Mouse (Mus musculus) myocyte (in vitro differentiated cells): ENCODE measurements around the gene Acmsd. TPM values are rescaled to one million over a fixed set of nuclear protein-coding genes. Genes with fewer than 3 reads are reported as not detected.

Source experiments
- H3K27me3 ChIP-seq: one replicate; pipeline ENCODE4 v1.6.1; 2011; ENCODE audit not compliant: control insufficient read depth, insufficient read depth, insufficient read length
- H3K36me3 ChIP-seq: one replicate; pipeline ENCODE4 v1.6.1; 2011; ENCODE audit not compliant: control insufficient read depth, insufficient read depth
- H3K4me2 ChIP-seq: one replicate; pipeline ENCODE4 v1.6.1; 2011; ENCODE audit warnings: low read depth, control low read depth
- H3K4me3 ChIP-seq: one replicate; pipeline ENCODE4 v1.5.1; 2011; ENCODE audit warnings: mild to moderate bottlenecking, control low read depth, moderate library complexity
- H3K79me2 ChIP-seq: one replicate; pipeline ENCODE4 v1.6.1; 2011; ENCODE audit not compliant: control insufficient read depth, insufficient read depth
- H3ac ChIP-seq: one replicate; pipeline ENCODE4 v1.6.1; 2011; ENCODE audit not compliant: control insufficient read depth, insufficient read length
- CEBPB ChIP-seq: IDR thresholded peaks from 2 replicates; pipeline ENCODE4 v1.6.1; 2011; ENCODE audit warnings: mild to moderate bottlenecking, moderate library complexity; ENCODE audit not compliant: poor library complexity, insufficient read depth, severe bottlenecking
- E2F4 ChIP-seq: IDR thresholded peaks from one replicate; pipeline ENCODE4 v1.6.1; 2011; ENCODE audit warnings: mild to moderate bottlenecking, control low read depth, moderate library complexity; ENCODE audit not compliant: insufficient read depth
- MAX ChIP-seq: IDR thresholded peaks from one replicate; pipeline ENCODE4 v1.6.1; 2011; ENCODE audit warnings: low read depth, mild to moderate bottlenecking, control low read depth
- MYOD1 ChIP-seq, 3 experiments: IDR thresholded peaks; one replicate each; pipeline ENCODE4 v1.6.1; 2011; ENCODE audit warnings: control low read depth in 2 of 3, low read depth in 2 of 3, mild to moderate bottlenecking in 2 of 3, moderate library complexity in 1 of 3; ENCODE audit not compliant: insufficient read length in 2 of 3, control insufficient read depth in 1 of 3
- MYOG ChIP-seq, 3 experiments: IDR thresholded peaks; one replicate each; pipeline ENCODE4 v1.6.1; 2011; ENCODE audit warnings: control low read depth in 2 of 3, low read depth in 2 of 3, mild to moderate bottlenecking in 2 of 3; ENCODE audit not compliant: insufficient read length in 2 of 3, control insufficient read depth in 1 of 3, insufficient read depth in 1 of 3
- POLR2A ChIP-seq: IDR thresholded peaks from one replicate; pipeline ENCODE4 v1.6.1; 2011; ENCODE audit warnings: low read depth, mild to moderate bottlenecking, control low read depth, moderate library complexity; ENCODE audit not compliant: insufficient read length
- POLR2AphosphoS2 ChIP-seq: IDR thresholded peaks from one replicate; pipeline ENCODE4 v1.6.1; 2011; ENCODE audit warnings: low read depth, control low read depth; ENCODE audit not compliant: insufficient read length
- REST ChIP-seq: IDR thresholded peaks from one replicate; pipeline ENCODE4 v1.6.1; 2011; ENCODE audit warnings: mild to moderate bottlenecking, control low read depth, moderate library complexity; ENCODE audit not compliant: insufficient read depth, insufficient read length
- SRF ChIP-seq: IDR thresholded peaks from one replicate; pipeline ENCODE4 v1.6.1; 2011; ENCODE audit warnings: low read depth; ENCODE audit not compliant: control insufficient read depth, insufficient read length
- TCF12 ChIP-seq: IDR thresholded peaks from one replicate; pipeline ENCODE4 v1.6.1; 2011; ENCODE audit warnings: mild to moderate bottlenecking, control low read depth; ENCODE audit not compliant: poor library complexity, insufficient read depth, severe bottlenecking
- TCF3 ChIP-seq: IDR thresholded peaks from one replicate; pipeline ENCODE4 v1.6.1; 2011; ENCODE audit warnings: low read depth, control low read depth; ENCODE audit not compliant: insufficient read length
- USF1 ChIP-seq: IDR thresholded peaks from one replicate; pipeline ENCODE4 v1.6.1; 2011; ENCODE audit warnings: low read depth, mild to moderate bottlenecking, control low read depth, moderate library complexity
- polyA plus RNA-seq: library from polyadenylated mRNA; unstranded; fragments of >200 nt; fragmentation: generic; extraction: Trizol; gene quantifications from one replicate; pipeline ENCODE4 v1.2.1, GENCODE M21; 2012; ENCODE audit warnings: missing spikeins

The Acmsd gene
- polyA plus RNA-seq, 1 experiment, result not detected

GRCm38 (mm10) chr1:127808671-127809070, 79.5 kb downstream of the Acmsd start:
- Histone ChIP-seq H3ac (no peak overlapping the region), H3K4me3 (no peak overlapping the region), H3K4me2 (no peak overlapping the region), H3K27me3 (no peaks in the 10 kb centered on the region), H3K79me2 (peaks cover 11% of the 10 kb centered on the region), H3K36me3 (peaks cover 17% of the 10 kb centered on the region)
- no peak for TF ChIP-seq MYOG (IDR thresholded peaks at IDR 0.05; ENCODE audit: control insufficient read depth in 1 of 3, insufficient read depth in 1 of 3, insufficient read length in 2 of 3, low read depth in 2 of 3)
- TF ChIP-seq E2F4, result no peak
- TF ChIP-seq POLR2A, result no peak
- no peak for TF ChIP-seq USF1
- no peak for TF ChIP-seq REST
- TF ChIP-seq POLR2AphosphoS2, result no peak
- TF ChIP-seq SRF, result no peak
- no peak for TF ChIP-seq MAX
- no peak for TF ChIP-seq TCF3
- TF ChIP-seq CEBPB, result no peak
- no peak for TF ChIP-seq TCF12
- no peak for TF ChIP-seq MYOD1 (IDR thresholded peaks at IDR 0.05; ENCODE audit: control insufficient read depth in 1 of 3, insufficient read length in 2 of 3, low read depth in 2 of 3)

DNA sequence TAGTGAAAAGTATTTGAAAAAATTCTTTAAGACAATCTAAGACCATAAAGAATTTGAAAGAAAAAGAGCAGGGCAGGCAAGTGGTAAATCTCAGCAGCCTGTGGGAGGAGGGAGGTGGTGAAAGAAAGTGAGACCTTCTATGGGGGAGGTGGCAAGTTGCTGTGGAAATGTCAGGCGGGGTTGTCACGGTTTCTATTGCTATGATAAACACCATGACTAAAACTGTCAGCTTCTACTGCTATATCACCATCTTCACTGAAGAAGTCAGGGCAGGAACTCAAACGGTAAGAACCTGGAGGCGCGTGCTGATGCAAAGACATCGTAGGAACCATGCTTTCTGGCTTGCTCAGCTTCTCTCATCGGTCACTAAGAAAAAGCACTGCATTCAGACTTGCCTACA, 83.7 kb downstream of the Acmsd start:
- Histone ChIP-seq H3K79me2 (no peaks in the 10 kb centered on the region), H3ac (no peak overlapping the region), H3K4me3 (no peak overlapping the region), H3K4me2 (no peak overlapping the region), H3K27me3 (no peaks in the 10 kb centered on the region), H3K36me3 (no peaks in the 10 kb centered on the region)
- TF ChIP-seq TCF3, result no peak
- no peak for TF ChIP-seq SRF
- no peak for TF ChIP-seq TCF12
- TF ChIP-seq MAX, result no peak
- TF ChIP-seq E2F4, result no peak
- no peak for TF ChIP-seq REST
- TF ChIP-seq USF1, result no peak
- TF ChIP-seq MYOG (IDR thresholded peaks at IDR 0.05; ENCODE audit: control insufficient read depth in 1 of 3, insufficient read depth in 1 of 3, insufficient read length in 2 of 3, low read depth in 2 of 3), result no peak
- no peak for TF ChIP-seq MYOD1 (IDR thresholded peaks at IDR 0.05; ENCODE audit: control insufficient read depth in 1 of 3, insufficient read length in 2 of 3, low read depth in 2 of 3)
- TF ChIP-seq POLR2AphosphoS2, result no peak

DNA sequence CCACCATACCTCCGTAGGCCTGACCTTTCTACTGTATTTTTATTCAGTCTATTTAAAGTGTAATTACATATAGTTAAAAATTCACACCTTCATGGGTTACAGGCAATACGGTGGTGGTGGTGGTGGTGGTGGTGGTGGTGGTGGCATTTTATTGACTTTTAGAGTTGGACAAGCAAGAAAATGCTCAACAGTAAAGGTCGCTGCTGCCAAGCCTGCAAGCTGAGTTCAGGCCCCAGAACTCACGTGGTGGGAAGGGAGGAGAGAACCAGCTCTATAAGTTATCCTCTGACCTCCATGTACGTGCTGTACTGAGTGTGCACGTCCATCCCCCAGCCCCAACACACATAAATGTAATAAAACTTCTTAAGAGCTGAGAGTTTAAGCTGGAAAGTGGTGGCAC, 87.2 kb downstream of the Acmsd start:
- no peak for TF ChIP-seq SRF
- no peak for TF ChIP-seq CEBPB
- TF ChIP-seq POLR2A, result no peak
- no peak for TF ChIP-seq POLR2AphosphoS2
- TF ChIP-seq USF1, result no peak
- TF ChIP-seq TCF3, result no peak
- no peak for TF ChIP-seq MYOG (IDR thresholded peaks at IDR 0.05; ENCODE audit: control insufficient read depth in 1 of 3, insufficient read depth in 1 of 3, insufficient read length in 2 of 3, low read depth in 2 of 3)
- Histone ChIP-seq H3K27me3 (no peaks in the 10 kb centered on the region), H3ac (no peak overlapping the region), H3K4me2 (no peak overlapping the region), H3K79me2 (no peaks in the 10 kb centered on the region), H3K36me3 (no peaks in the 10 kb centered on the region), H3K4me3 (no peak overlapping the region)

Other genes starting within 250 kb of the Acmsd start
- gene Tmem163, start 49.9 kb upstream of the Acmsd start, polyA plus RNA-seq, result not detected
- 9.0 TPM for gene Ccnt2, start 44.8 kb downstream of the Acmsd start, polyA plus RNA-seq
- gene Map3k19, start 125.6 kb downstream of the Acmsd start, polyA plus RNA-seq, result 0.18 TPM
- 20.0 TPM for gene Rab3gap1, start 139.4 kb downstream of the Acmsd start, polyA plus RNA-seq